Mouse (Mus musculus) left cerebral cortex, adult 18-20 months (tissue): ENCODE data around the gene Fzd5. TPM values are rescaled to one million over a fixed set of nuclear protein-coding genes. Genes with fewer than 3 reads are reported as not detected.

ENCODE experiments used
- DNase-seq, 2 experiments: peaks; one replicate each; pipeline ENCODE4 v3.0.0; 2021 to 2022; ENCODE audit warnings: low spot score in 2 of 2, mixed read lengths in 1 of 2
- long read RNA-seq, 2 experiments: library from polyadenylated mRNA; stranded (forward); transcript quantifications; one replicate each; pipeline ENCODE4 v2.0.0; 2021
- total RNA-seq, 2 experiments: library from RNA; stranded (reverse); gene quantifications; 2 replicates each; pipeline ENCODE4 v1.2.3; 2021

Fzd5 gene
- 1 to 10 TPM; 1.4 to 1.8 TPM for total RNA-seq
- long read RNA-seq, experiment 1, result 0 reads
- long read RNA-seq, experiment 2, full-length matches to known transcripts, result 1 of 1 reads
- long read RNA-seq, experiment 2, partial matches to known transcripts, result 0 of 1 reads
- long read RNA-seq, experiment 2, other reads (novel, unspliced or antisense), result 0 of 1 reads

DNA sequence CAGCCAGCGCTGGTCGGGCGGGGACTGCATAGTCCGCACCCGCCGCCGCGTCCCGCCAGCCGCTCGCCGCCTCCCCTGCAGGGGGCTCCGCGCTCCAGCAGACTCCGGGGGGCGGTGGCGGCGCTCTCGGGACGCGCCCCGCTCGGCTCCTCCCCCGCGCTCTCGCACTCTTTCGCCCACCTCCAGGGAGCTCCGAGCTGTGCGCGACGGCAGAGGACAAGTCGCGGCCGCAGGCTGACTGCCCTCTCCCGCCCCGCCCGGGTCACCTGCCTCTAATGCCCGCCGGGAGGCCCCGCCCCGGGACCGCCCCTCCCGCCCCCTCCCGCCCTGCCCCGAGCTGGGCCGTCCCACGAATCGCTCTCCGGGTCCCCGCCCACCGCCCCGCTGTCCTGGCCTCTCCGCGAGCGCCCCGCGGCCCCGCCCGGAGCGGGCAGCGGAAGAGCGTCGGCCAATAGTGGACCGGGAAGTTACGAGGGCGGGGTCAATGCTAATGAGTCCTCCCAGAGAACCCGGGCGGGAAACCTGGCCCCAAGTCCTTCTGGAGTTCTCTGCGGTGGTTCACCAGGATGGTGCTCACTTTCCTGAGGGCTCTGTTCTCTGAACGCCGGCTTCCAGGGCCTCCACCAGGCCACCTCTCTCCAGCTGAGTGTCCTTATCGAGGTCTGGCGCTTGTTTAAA is at the start of gene Fzd5:
Fzd5 (minus strand) TSS at position 250 of the 678 bp plus-strand sequence.
- peak; percentile 58 to 62 for DNase-seq

DNA sequence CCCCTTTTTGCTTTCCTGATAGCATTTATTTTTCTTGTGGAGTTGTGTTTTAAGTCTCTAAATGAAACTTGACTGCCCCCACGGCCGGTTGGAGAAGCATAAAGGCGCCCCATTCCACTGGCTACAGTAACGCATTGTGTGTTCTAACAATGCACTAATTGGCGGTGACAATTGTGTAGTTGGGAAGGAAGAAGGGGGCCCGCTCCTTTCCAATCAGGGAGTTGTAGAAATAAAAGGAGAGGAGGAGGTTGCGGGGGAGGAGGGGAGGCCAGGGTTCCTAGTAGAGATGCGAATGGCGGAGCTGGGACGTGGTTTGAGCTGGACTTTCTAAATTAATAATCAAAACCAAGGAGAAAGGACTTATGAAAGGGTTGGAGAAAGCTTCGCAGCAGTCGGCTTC is 42.3 kb upstream of the Fzd5 start:
- no peak for DNase-seq

DNA sequence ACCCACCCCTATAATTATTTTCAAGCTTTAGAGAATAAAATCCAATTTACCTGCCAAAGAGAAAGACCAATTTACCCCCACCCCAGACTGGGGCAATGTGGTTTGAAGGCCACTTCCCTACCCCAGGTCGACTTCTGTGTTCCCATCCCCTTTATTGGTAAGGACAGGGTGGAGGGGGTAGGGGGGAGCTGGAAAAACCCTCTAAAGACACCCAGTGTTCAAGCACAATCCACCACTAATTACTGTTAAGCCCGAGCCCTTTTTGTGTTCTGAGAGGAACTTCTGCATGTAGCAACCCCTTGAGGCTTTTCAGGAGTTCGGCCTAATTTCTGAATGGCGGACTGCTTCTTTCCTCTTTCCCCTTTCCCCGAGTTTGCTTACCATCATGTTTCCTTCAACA is 41.9 kb upstream of the Fzd5 start:
- no peak for DNase-seq

DNA sequence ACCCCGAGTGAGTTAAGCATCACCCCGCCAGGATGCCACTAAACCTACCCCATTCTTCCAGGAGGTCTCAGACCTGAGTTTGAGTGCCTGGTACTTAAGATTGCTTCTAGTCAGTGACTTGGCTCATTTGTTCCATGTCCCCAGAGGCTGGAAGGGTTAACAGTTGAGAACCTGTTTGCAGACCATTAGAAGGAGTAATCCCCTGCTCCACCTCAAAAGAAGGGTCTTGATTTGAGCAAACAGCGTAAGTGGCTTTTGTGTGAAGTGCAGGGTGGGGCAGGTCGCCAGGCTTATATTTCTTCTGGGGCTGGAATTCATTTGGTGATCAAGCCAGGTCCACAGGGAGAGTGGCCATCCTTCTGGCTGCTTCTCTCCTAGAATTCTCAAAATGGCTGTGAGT is 35.8 kb upstream of the Fzd5 start:
- no peak for DNase-seq

DNA sequence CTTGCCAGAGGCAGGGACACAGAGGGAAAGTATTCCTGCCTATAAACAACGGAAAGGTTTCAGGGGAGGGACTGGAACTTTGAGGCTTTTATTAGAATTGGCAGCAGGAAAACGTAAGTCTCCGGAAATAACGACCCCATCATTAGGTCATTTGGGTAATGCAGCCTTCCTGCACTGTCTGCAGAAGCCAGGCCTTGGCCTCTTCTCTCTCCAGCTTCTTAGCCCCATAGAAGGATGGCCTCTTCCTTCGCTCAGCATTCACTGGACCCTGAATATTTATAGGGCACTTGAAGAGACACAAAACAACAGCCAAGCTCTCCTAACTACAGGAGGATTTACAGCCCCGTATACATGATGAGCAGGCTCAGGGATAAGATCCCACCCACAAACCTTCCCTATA is 32.6 kb upstream of the Fzd5 start:
- no peak for DNase-seq

DNA sequence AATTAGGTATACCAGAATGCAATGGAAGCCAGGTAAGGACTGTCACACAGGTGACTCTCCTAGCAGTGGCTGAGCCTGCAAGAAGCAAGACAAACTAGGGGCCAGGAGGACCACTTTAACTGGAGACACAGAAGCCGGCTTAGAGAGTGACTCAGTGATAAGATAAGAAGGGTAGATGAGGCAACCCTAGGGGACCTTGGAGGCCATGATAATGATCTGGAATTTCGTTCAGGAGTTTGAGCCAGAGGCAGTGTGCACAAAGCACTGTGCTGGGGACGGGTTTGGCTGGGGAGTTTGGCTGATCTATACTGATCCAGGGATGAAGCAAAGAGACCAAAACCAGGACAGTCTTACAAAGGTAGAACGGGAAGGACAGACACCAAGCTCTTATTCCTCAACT is 24.1 kb upstream of the Fzd5 start:
- DNase-seq, result no peak

DNA sequence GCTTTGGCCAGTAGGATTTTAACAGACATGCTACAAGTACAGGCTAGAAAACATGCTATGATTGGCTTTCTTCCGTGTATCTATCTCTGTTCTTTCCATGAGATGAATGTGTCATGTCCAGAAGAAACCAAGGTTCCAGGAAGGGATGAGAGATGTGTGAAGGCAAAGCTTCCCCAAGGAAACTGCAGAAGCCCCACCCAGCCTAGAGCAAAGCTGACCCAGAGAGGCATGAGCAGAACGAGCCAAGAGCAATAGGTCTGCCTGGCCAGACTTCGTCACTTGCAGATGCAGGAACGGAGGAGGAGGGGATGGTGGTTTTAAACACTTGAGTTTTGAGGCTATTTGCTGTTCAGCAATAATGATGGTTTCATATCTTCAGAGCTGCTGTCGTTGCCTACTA is 20.2 kb upstream of the Fzd5 start:
- DNase-seq, result no peak

DNA sequence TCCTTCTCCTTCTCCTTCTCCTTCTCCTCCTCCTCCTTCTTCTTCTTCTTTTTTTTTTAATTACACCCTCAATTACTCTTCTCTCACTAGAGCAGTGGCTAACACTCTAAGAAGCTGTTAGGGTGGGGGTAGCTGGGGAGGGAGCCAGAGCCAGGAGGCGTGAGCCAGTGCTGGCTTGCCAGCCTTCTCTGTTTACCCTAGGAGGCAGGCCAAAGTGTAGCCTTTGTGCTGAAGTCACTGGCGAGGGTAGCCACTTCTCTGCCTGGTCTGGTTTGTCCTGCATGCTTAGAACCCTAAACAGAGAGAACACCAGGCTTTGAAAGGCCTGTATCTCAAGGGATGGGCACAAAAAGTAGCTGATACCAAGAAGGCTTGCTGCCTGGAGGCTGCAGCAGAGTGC is 19.7 kb upstream of the Fzd5 start:
- DNase-seq, result no peak

DNA sequence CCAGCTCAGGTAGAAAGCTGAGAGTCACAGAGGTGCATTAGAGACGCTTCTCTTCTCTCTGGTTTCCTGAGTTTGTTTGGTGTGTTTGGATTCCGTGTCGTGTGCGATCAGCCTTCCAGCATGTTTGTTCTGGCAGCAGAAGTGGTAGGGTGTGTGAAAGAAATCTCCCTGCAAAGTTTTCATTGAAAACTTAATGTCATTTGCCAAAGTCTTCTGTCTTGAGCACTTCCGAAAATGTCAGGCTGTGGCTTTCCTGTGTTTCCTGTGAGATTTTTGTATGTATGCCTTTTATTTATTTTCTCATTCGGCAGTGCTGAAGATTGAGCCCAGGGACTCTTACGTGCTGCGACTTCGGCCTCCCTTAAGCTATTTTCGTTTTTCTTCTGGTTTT is 19.1 kb upstream of the Fzd5 start:
- DNase-seq, result no peak

DNA sequence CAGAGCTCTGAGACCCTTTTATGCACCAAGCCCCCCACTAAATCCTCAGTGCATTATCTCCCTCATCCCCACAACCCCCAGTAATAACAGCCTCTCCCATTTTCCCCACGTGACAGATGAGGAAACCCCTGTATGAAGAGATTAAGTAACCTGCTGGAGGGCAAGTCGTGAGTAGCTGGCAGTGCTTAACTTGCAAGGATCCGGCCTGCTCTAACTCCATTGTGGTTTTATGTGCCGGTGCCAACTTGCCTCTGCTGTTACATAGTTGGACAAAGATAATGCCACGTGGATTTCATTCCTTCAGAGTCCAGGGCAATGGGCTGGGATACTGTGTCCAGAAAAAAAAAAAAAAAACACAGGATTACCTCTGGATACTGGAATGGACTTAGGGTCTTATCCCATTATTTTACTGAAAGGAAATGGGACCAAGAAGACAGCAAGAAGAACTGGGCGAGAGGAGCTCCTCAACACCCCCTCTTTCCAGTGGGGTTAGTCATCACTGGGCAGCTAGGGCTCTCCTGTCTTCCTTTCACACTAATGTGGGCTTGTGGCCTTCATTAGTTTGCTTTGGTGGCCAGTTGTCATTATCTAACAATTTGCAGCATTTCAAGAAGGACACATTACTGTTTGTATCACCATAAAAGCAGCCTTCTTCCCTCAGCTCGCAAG is 18.6 kb upstream of the Fzd5 start:
- no peak for DNase-seq

DNA sequence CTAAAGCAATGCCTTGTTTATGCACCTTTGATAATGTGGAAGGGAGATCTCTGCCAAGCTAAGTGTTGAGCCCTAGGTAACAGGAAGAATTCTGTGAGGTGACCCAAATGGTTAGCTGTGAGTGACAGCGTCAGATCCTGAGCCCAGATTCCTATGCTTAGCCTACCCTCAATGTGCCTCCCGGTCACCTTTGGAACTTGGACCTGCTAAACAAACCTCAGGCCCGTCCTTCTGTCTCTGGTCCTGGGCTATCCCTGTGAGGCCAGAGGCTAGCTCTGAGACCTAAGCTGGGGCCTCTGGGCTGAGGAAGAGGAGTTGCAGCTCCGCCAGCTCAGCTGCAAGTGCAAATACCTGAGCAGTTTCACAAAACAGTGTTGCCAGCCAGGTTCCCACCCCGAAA is 17.1 kb upstream of the Fzd5 start:
- no peak for DNase-seq

DNA sequence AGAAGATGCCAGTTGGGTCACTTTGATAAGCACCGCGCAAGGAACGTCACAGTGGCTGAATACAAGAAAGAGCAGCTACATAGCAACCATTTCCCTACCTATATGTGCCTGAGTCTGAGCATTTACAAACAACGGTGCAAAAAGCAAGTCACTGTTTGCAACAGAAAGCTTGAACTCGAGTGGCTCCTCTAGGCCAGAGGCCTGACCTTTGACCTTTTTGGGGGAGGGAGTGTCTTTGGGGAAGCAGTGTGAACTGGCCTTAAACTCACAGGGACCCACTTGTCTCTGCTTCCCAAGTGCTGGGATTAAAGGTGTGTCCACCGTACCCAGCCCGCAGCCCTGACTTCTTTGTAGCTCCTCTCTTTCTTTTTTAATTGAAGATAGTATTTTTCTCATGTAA is 16.1 kb upstream of the Fzd5 start:
- DNase-seq, result no peak

DNA sequence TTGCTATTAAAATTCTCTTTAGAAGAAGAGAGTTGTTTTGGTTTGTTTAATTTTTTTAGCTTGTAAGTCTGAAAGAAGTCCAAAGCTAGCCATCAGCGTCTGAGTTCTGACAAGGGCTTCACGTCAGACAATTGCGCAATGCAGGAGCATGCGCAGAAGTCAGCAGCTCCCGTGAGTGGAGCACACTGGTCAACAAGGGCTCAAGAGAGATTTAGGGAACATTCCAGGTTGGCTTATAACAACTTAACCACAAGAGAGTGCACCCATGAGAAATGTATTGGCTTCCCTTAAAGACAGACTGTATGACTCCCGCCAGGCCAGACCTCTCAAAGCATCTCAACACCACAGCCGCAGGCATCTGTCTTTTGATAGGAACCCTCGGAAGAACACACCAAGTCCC is 15.6 kb upstream of the Fzd5 start:
- no peak for DNase-seq

DNA sequence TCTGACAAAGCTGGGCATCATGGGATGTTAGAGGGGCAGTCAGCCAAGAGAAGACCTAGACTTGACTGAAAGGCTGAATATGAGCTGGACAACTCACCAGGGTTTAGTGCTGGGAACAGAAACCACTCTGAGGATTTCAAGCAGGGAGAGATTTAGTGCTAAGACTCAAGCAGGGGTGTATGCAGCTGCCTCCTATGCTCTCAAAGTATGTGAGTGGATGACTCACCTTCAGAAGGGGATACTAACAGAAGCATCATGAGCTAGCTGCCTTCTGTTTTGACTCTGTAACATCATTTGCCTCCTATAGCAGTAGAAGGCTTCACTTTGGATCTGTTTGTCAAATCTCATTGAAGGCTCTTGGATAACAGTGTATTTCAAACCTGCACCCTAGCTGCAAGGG is 7.1 kb upstream of the Fzd5 start:
- DNase-seq, result no peak

DNA sequence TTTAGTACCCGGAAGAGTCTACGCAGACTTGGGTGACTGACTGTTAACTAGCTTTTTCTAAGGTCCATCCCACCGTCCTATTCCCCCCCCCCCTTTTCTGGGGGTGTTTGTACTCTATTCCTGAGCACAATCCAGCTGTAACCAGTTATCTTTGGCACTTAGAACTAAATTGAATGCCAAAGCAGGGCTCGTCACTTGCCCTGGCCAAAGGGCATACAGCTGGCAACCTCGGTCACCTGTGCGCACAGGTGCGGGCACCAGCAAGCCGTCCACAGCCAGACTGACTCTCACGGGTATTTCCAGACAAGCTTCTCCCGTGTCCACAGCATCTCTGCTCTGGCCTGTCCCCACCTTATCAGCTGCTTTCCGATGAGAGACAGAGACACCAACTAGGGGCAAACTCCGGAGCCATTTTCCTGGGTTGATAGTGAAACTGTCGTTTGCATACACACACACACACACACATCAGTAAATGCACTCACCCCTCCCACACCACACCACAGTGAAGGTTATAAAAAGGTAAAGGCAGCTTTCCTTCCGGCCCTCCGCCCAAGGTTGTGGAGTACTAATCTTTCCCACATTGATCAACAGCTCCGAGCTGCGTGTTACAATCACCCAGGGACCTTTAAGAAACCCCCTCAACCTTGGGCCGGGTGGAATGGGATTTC is 5.3 kb upstream of the Fzd5 start:
- no peak for DNase-seq

DNA sequence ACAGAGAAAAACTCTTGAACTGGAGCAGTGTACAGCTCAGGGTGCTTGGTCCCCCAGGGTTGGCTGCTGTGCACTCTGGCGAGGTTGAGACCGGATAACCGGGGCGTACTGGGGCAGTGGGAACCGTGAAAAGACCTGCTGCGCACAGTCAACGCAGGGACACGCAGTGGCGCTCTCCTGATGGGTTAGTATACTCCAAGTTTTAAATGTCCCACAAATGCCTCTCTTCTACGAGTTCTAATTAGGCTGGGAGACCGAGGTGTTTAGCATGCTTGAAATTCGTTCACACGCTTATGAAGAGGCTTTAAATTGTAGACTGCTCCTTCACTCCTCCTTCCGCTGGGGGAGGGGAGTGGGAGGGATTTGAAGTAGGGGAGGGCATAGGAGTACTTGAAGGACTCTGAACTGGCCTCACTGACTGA is 1.1 kb upstream of the Fzd5 start:
- no peak for DNase-seq

DNA sequence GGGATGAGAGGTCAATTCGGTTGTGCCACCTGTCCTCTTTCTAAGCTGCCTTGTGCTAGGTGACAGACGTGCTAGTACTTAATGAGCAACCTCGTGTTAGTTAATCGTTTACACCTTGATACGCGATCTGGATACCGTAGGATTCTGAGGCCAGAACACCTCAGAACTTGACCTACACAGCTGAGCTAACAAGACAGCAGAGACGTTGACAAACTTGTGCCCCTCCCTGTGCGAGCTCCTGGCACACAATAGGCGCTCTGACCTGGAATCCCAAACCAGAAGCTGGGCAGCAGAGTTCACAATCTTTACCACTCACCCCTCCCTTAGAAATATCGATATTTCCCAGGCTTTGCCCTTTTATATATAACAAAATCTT is 617 bp upstream of the Fzd5 start:
- no peak for DNase-seq

DNA sequence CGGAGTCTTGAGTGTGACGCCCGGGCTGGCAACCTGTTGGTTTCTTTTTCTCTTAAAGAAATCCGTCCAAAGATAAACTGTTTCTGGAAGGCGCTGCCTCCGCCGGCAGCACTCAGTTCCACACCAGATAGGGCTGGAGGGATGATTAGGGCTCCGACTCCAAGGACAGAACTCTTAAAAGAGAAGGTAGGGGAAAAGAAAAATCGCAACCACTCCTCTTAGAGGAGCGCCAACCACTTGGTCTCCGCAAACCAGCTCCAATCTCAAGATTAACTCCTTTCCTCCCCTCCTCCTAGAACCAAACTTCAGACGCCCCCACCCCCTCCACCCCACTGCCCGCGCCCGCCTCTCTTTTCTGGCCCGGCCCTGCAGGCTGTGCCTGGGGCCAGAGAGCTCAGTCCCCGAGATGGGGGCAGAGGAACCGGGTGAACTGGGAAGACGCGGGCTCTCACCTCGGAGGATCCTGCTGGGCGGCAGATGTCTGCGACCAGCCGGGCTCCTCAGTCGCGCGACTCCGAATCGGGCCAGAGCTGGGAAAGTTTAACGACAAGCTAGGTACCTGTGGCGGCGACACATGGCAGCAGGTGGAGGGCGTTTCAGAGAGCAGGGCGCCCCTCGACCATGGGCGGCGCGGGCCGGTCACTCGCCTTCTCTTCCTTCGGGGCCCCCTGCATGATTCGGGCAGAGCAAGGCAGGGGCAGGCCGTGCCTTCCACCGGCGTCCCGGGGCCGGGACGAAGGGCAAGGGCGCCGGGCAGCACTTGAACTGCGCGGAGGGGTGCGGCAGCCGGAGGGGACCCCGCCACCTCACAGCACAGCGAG is 660 bp downstream of the Fzd5 start:
- no peak for DNase-seq

DNA sequence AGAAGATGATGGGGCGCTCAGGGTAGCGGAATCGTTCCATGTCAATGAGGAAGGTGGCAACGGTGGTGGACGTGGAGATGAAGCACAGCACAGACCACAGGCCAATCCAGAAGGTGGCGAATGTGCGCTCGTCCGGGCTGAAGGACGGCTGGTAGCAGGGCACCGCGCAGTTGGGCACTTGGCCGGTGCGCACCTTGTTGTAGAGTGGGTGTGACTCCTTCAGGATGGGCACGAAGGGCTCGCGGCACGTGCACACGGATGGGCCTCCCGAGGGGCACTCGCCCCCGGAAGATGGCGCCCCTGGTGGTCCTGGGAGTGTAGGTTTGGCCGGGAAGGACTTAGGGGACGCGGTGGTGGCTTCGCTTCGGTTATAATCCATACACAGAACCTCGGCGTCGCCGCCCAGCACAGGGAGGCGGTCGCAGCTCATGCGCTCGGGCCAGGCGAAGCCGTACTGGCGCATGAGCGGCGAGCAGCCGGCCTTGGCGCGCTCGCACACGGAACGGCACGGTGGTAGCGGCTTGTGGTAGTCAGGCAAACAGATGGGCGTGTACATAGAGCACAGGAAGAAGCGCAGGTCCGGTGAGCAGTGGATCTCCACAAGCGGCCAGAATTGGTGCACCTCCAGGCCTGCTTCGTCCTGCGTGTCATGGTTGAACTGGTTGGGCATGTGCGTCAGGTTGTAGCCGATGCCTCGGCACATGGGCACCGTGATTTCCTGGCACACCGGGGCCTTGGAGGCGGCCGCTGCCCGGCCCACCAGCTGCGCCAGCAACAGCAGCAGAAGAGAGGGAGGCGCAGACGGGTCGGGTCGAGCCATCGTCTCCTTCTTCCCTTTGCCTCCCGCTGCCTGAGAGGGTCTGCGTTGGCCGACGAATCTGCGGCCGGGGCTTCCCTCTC is 1.5 kb downstream of the Fzd5 start:
- peak in 1 of 2 experiments; percentile 25 for DNase-seq
